In genomic region chr12:110992771-110993170, GRCm38 (mm10) we compare ENCODE assay signal across 8 mouse cellular contexts. TPM values are rescaled to one million over a fixed set of nuclear protein-coding genes. Genes with fewer than 3 reads are reported as not detected.
A peak's percentile ranks its signal among the peaks of the same experiment; 100 is the strongest.
DNase-seq lines count a peak whose midpoint lies in the region; ATAC-seq lines count a peak whose summit lies in the region.

No protein-coding gene starts in this region.

- no peaks in the 10 kb centered on the region for H3K27me3 ChIP-seq in neural tube, embryonic 11.5 days (ENCODE audit: control insufficient read depth, insufficient read depth, low read length)
- H3K27me3 ChIP-seq in embryonic facial prominence, embryonic 13.5 days = no peaks in the 10 kb centered on the region
- H3K27me3 ChIP-seq in stomach, embryonic 15.5 days (replicated peaks) = no peaks in the 10 kb centered on the region

- no peak for DNase-seq in neural tube, embryonic 11.5 days (ENCODE audit: low spot score)
- DNase-seq in neural tube, embryonic 10.5 days (ENCODE audit: extremely low spot score, low spot score) = no peak
- peak; percentile 65 for DNase-seq in kidney, postnatal 14 days
- no peak for DNase-seq in spleen, postnatal 4 days (ENCODE audit: low spot score in 2 of 2)
- DNase-seq in lung, postnatal 10 days = no peak

- H3K27ac ChIP-seq in neural tube, embryonic 11.5 days (ENCODE audit: low read depth, low read length) = no peak overlapping the region
- no peak overlapping the region for H3K27ac ChIP-seq in embryonic facial prominence, embryonic 13.5 days
- 0 out of 2 replicates have a peak overlapping the region, but pooled peaks have one; percentile 85 for H3K27ac ChIP-seq in stomach, embryonic 15.5 days

- no peak overlapping the region for H3K4me2 ChIP-seq in neural tube, embryonic 11.5 days (ENCODE audit: low read depth)
- H3K4me2 ChIP-seq in embryonic facial prominence, embryonic 13.5 days = peak overlapping the region; percentile 67
- peak overlapping the region; percentile 61 for H3K4me2 ChIP-seq in stomach, embryonic 15.5 days

- 0 out of 2 replicates have a peak, but pooled peaks have one; percentile 10 for ATAC-seq in neural tube, embryonic 11.5 days (ENCODE audit: insufficient read depth, low FRiP score, low TSS enrichment)
- no peak for ATAC-seq in embryonic facial prominence, embryonic 13.5 days (ENCODE audit: insufficient number of reproducible peaks, insufficient read depth, low FRiP score, low TSS enrichment, low read depth)
- no peak for ATAC-seq in stomach, embryonic 15.5 days (ENCODE audit: insufficient read depth, low FRiP score, low read depth)
- no peak for ATAC-seq in activated CD4-positive, CD25-positive, alpha-beta regulatory T cell, adult 4 months

- no peaks in the 10 kb centered on the region for H3K4me1 ChIP-seq in neural tube, embryonic 11.5 days (ENCODE audit: control insufficient read depth, insufficient read depth, low read length)
- H3K4me1 ChIP-seq in embryonic facial prominence, embryonic 13.5 days = peaks cover 7% of the 10 kb centered on the region; the same call in 1 of the 2 replicates
- peaks cover 15% of the 10 kb centered on the region; the same call in 1 of the 2 replicates for H3K4me1 ChIP-seq in stomach, embryonic 15.5 days

- H3K9me3 ChIP-seq in neural tube, embryonic 11.5 days (ENCODE audit: control insufficient read depth, low read length) = no peaks in the 10 kb centered on the region
- 0 out of 2 replicates have a peak, but pooled peaks cover 3% of the 10 kb centered on the region for H3K9me3 ChIP-seq in embryonic facial prominence, embryonic 13.5 days
- no peaks in the 10 kb centered on the region for H3K9me3 ChIP-seq in stomach, embryonic 15.5 days

- no peak overlapping the region for H3K4me3 ChIP-seq in neural tube, embryonic 11.5 days (ENCODE audit: low read depth, low read length)
- H3K4me3 ChIP-seq in embryonic facial prominence, embryonic 13.5 days = peak overlapping the region; percentile 58
- 0 out of 2 replicates have a peak overlapping the region, but pooled peaks have one; percentile 57 for H3K4me3 ChIP-seq in stomach, embryonic 15.5 days (replicated peaks)

- WGBS in neural tube, embryonic 11.5 days = 84% methylated on average over 12 of the region's 12 CpGs
- WGBS in embryonic facial prominence, embryonic 13.5 days = 72% methylated on average over 12 of the region's 12 CpGs
- WGBS in stomach, embryonic 15.5 days = 79% methylated on average over 12 of the region's 12 CpGs

- H3K36me3 ChIP-seq in neural tube, embryonic 11.5 days (ENCODE audit: control insufficient read depth, insufficient read depth, low read length) = no peaks in the 10 kb centered on the region
- H3K36me3 ChIP-seq in embryonic facial prominence, embryonic 13.5 days = no peaks in the 10 kb centered on the region
- no peaks in the 10 kb centered on the region for H3K36me3 ChIP-seq in stomach, embryonic 15.5 days

- no peak overlapping the region; the same call in 1 of the 2 replicates for H3K9ac ChIP-seq in neural tube, embryonic 11.5 days (ENCODE audit: low read length)
- peak overlapping the region; percentile 74; the same call in 1 of the 2 replicates for H3K9ac ChIP-seq in embryonic facial prominence, embryonic 13.5 days
- H3K9ac ChIP-seq in stomach, embryonic 15.5 days = no peak overlapping the region

RNA-seq across cellular contexts. Expression of gene Ankrd9, which starts 13.9 kb away (rescaled TPM):
- polyA plus RNA-seq in neural tube, embryonic 11.5 days (2014; fragmentation: Nextera tagmentation; extraction: Ambion mirVana) = 9.6 and 12.1 TPM in 2 replicates
- 16.4 and 16.8 TPM in 2 replicates for polyA plus RNA-seq in embryonic facial prominence, embryonic 13.5 days (2015; fragmentation: Nextera tagmentation; extraction: Ambion mirVana)
- polyA plus RNA-seq in stomach, embryonic 15.5 days (2015; fragmentation: Nextera tagmentation; extraction: Ambion mirVana) = 16.6 and 20.9 TPM in 2 replicates
- polyA plus RNA-seq in activated CD4-positive, CD25-positive, alpha-beta regulatory T cell, adult 4 months (2017; shearing (Covaris generic)) = 1 to 10 TPM in 1 of 2 experiments, under 1 TPM in 1; 0.74 to 1.2 TPM

RNA-seq across cellular contexts. Expression of gene Rcor1, which starts 46.4 kb away (rescaled TPM):
- polyA plus RNA-seq in neural tube, embryonic 11.5 days (2014; fragmentation: Nextera tagmentation; extraction: Ambion mirVana) = 15.3 and 16.1 TPM in 2 replicates
- polyA plus RNA-seq in embryonic facial prominence, embryonic 13.5 days (2015; fragmentation: Nextera tagmentation; extraction: Ambion mirVana) = 11.6 and 14.2 TPM in 2 replicates
- polyA plus RNA-seq in stomach, embryonic 15.5 days (2015; fragmentation: Nextera tagmentation; extraction: Ambion mirVana) = 11.6 and 12.3 TPM in 2 replicates
- polyA plus RNA-seq in activated CD4-positive, CD25-positive, alpha-beta regulatory T cell, adult 4 months (2017; shearing (Covaris generic)) = 10 to 100 TPM; 14.7 to 15.9 TPM
